Mouse (Mus musculus) thymus, adult 2 months (tissue): ENCODE measurements around the gene Auts2. TPM values are rescaled to one million over a fixed set of nuclear protein-coding genes. Genes with fewer than 3 reads are reported as not detected.

ENCODE experiments used
- DNase-seq: peaks from one replicate; pipeline ENCODE4 v3.0.0; 2021
- H3K27ac ChIP-seq: fragments of 200-500 bp; 2 replicates; pipeline ENCODE4 v1.5.1; 2012; ENCODE audit warnings: low read length, control low read depth; ENCODE audit not compliant: control insufficient read depth, insufficient read depth
- H3K27me3 ChIP-seq: fragments of 200-500 bp; 2 replicates; pipeline ENCODE4 v1.6.1; 2012; ENCODE audit warnings: mild to moderate bottlenecking, low read length, moderate library complexity, mixed read lengths; ENCODE audit not compliant: control insufficient read depth, insufficient read depth
- H3K36me3 ChIP-seq: fragments of 200-500 bp; 2 replicates; pipeline ENCODE4 v1.6.1; 2012; ENCODE audit warnings: mild to moderate bottlenecking, low read length, moderate library complexity; ENCODE audit not compliant: control insufficient read depth, insufficient read depth
- H3K4me1 ChIP-seq: fragments of 200-500 bp; replicated peaks from 2 replicates; pipeline ENCODE4 v1.6.1; 2012; ENCODE audit warnings: low read length; ENCODE audit not compliant: control insufficient read depth, insufficient read depth
- H3K4me3 ChIP-seq: fragments of 200-500 bp; 2 replicates; pipeline ENCODE4 v1.5.1; 2012; ENCODE audit warnings: mild to moderate bottlenecking, low read length, control low read depth, moderate library complexity; ENCODE audit not compliant: control insufficient read depth, insufficient read depth
- CTCF ChIP-seq: fragments of 200-500 bp; IDR thresholded peaks from 2 replicates; pipeline ENCODE4 v1.5.1; 2012; ENCODE audit warnings: mild to moderate bottlenecking, control low read depth, low read length, moderate library complexity, borderline replicate concordance; ENCODE audit not compliant: control insufficient read depth, poor library complexity, insufficient read depth; ENCODE audit errors: extremely low read depth
- POLR2A ChIP-seq: fragments of 200-500 bp; IDR thresholded peaks from 2 replicates; pipeline ENCODE4 v1.6.1; 2012; ENCODE audit warnings: mild to moderate bottlenecking, low read length, control low read depth, moderate library complexity; ENCODE audit not compliant: control insufficient read depth, poor library complexity, insufficient read depth; ENCODE audit errors: extremely low read depth
- WGBS: fragments of 180-500 bp; shearing (Covaris S2); methylation state at CpG from one replicate; pipeline ENCODE4 v1.1.7; 2018; 5-methylcytosine and 5-hydroxymethylcytosine counted together
- polyA plus RNA-seq: library from polyadenylated mRNA; depleted of rRNA; stranded (reverse); fragments of >200 nt; gene quantifications from 2 replicates; pipeline ENCODE4 v1.2.3, GENCODE M21; 2012

The Auts2 gene
- polyA plus RNA-seq, 1 experiment, result 4.9 TPM

DNA sequence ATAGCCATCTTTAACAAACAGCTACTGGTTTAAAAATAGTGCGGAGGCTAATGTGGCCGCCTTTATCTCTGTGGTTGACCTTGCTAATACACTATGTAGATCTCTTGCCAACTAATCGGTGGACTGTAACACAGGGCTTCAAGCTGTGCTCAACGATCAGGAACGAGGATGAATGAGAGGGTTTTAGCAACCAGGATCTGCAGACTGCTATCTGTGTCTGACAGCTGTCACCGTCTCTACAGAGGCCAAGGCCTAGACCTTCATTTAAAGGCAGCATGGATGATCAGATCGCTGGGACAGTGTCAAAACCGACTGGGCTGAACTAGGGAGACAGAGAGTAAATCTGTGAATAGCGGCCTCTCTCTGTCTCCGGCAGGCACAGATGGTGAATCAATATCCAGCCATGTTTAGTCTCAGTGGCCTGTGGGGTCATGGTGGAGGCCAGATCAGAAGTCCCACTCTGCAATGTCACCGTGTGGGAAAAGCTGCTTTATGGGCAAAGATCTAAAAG, 892.7 kb downstream of the Auts2 start:
- Histone ChIP-seq H3K4me1 (no peaks in the 10 kb centered on the region), H3K27me3 (no peaks in the 10 kb centered on the region), H3K27ac (no peak overlapping the region), H3K4me3 (no peak overlapping the region), H3K36me3 (no peaks in the 10 kb centered on the region)
- no peak for DNase-seq
- TF ChIP-seq POLR2A, result no peak
- TF ChIP-seq CTCF, result no peak
- WGBS, result 89% methylated on average over 11 of the region's 11 CpGs

DNA sequence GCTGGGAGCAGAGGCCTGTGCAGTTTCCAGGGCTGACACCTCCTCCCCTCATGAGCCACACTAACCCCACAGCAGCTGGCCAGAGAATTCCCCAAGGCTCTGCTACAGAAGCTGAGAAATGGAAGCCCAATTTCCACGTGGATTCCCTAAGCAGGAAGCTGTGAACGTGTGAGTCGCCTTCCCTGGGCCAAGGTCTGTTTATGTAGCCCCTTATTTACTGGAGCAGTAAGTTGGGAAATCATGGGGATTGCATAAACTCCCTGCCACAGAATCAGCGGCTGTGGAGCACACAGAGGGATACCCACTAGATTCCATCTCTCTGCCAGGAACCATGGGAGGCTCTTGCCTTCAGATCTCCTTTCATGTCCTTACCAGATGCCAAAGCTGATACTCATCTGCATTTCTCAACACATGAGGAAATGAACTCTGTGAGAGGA, 895.4 kb downstream of the Auts2 start:
- no peaks in the 10 kb centered on the region for H3K36me3 ChIP-seq
- no peaks in the 10 kb centered on the region for H3K4me1 ChIP-seq
- H3K4me3 ChIP-seq, result no peak overlapping the region
- whole genome bisulfite sequencing, result 57% methylated on average over 4 of the region's 4 CpGs
- no peaks in the 10 kb centered on the region for H3K27me3 ChIP-seq
- TF ChIP-seq CTCF, result no peak
- TF ChIP-seq POLR2A, result no peak
- no peak for DNase-seq
- H3K27ac ChIP-seq, result no peak overlapping the region

DNA sequence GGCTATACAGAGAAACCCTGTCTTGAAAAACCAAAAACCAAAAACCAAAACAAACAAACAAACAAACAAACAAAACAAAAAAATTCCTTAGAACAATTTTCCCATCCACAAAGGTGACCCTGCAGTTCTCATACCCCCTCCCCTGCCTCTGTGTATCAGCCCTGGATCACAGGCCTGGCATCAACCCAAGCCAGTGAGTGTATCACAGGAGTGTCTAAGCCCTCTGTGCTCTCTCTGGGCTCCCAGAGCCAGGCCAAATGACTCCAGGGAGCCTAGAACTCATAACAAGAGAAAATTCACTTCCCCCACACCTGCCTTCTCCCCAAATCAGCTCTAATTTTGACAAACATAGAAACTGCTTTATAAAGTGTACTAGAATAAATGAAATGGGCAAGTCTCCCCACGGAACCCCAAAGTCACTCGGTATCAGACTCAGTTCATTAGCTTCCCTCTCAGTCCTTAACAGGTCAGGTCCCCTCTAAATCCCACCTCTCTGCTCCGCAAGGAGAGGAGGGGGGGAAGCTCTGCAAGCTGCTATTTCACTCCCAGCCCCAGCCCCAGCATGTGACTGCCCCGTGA, 896.0 kb downstream of the Auts2 start:
- TF ChIP-seq CTCF (no peak), POLR2A (no peak)
- no peaks in the 10 kb centered on the region for H3K27me3 ChIP-seq
- H3K4me1 ChIP-seq, result no peaks in the 10 kb centered on the region
- H3K27ac ChIP-seq, result no peak overlapping the region
- WGBS, result 84% methylated on average over 4 of the region's 4 CpGs
- no peak for DNase-seq
- H3K4me3 ChIP-seq, result no peak overlapping the region
- no peaks in the 10 kb centered on the region for H3K36me3 ChIP-seq

DNA sequence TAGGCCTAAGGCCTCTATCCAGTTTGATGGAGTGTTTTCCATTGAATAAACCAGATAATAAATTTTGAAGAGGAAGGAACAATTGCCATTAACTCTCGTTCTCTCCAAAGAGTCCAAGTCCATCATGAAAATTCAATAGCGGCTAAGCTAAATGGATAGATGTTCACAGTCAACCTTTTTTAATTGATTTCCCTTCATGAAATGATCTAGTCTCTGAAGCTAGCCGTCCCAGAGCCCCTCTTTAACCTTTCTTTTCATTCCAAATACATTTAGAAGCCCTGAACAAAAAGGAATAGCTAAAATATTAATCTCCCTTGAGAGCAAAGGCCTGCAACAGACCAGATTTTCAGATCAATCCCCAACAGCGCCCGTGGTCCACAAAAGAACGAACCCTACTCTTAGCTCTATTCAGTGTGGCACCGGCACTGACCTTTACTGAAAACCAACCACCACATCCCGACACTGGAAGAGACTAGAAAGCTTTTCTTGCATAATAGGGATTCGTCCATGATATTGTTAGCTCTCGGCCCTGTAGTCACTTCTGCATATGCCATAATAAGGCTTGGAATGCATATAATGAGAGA, 896.9 kb downstream of the Auts2 start:
- Histone ChIP-seq H3K4me1 (no peaks in the 10 kb centered on the region), H3K27me3 (no peaks in the 10 kb centered on the region), H3K27ac (no peak overlapping the region), H3K4me3 (no peak overlapping the region), H3K36me3 (no peaks in the 10 kb centered on the region)
- no peak for TF ChIP-seq POLR2A
- TF ChIP-seq CTCF, result no peak
- no peak for DNase-seq
- WGBS, result 91% methylated on average over 10 of the region's 10 CpGs

DNA sequence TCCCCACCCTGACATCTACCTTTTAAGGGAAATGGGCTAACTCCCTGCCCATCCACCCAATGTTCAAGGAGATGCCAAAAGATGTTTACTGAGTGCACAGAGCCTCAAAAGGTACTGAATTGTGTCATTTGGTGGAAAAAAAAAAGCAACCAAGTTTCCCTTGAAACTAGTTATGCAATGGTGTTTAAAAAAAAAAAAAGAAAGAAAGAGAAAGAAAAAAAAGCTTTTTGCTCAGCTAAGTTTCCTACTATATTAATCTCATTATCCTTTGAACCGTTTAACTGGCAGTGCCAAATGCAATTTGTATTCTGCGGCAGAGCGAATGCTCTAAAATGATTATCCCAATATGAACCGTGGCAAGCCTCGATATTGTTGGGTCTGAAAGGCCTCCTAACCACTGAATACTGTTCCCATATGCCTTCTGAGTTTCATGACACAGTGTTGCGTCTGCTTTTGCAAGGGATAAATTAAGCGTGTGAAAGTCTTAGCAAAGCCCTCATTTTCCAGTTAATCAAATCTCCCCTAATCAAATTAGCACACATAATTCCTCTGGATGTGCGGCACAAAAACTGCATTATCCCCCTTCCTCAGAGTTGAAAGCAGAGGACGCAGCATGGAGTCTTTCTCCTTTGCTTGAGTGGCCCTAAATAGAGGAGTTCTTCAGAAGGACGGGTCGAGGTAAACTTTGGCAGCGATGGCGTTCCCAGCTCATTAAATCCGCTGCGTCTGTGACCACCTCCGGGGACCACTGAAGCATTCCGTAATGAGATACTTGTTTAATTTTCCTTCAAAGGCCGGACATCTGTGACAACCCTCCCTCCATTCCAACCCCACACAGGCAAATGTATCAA, 897.6 kb downstream of the Auts2 start:
- no peak overlapping the region for H3K4me3 ChIP-seq
- H3K4me1 ChIP-seq, result no peaks in the 10 kb centered on the region
- 92% methylated on average over 18 of the region's 18 CpGs for WGBS
- no peak for DNase-seq
- H3K27me3 ChIP-seq, result no peaks in the 10 kb centered on the region
- no peaks in the 10 kb centered on the region for H3K36me3 ChIP-seq
- TF ChIP-seq POLR2A, result no peak
- TF ChIP-seq CTCF, result no peak
- H3K27ac ChIP-seq, result no peak overlapping the region

DNA sequence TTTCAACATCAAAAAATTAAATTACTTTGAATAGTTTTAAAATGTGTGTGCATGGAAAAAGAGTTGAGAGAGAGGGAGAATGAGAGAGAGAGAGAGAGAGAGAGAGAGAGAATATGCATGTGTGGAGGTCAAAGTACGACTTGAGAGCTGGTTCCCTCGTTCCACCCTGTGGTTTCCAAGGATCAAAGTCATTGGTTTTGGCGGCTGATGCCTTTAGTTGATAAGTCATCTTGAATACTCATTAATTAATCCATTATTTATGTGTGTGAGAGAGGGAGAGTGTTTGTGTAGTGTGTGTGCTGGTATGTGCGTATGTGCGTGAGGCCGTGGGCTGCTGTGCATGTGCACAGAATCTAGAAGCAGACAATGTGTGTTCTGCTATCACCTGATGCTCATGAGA, 898.8 kb downstream of the Auts2 start:
- TF ChIP-seq POLR2A (no peak), CTCF (no peak)
- WGBS, result 89% methylated on average over 6 of the region's 6 CpGs
- Histone ChIP-seq H3K4me1 (no peaks in the 10 kb centered on the region), H3K27me3 (no peaks in the 10 kb centered on the region), H3K36me3 (no peaks in the 10 kb centered on the region), H3K4me3 (no peak overlapping the region), H3K27ac (no peak overlapping the region)
- no peak for DNase-seq
